Mouse (Mus musculus): ENCODE results near the gene Ppm1n.

DNA sequence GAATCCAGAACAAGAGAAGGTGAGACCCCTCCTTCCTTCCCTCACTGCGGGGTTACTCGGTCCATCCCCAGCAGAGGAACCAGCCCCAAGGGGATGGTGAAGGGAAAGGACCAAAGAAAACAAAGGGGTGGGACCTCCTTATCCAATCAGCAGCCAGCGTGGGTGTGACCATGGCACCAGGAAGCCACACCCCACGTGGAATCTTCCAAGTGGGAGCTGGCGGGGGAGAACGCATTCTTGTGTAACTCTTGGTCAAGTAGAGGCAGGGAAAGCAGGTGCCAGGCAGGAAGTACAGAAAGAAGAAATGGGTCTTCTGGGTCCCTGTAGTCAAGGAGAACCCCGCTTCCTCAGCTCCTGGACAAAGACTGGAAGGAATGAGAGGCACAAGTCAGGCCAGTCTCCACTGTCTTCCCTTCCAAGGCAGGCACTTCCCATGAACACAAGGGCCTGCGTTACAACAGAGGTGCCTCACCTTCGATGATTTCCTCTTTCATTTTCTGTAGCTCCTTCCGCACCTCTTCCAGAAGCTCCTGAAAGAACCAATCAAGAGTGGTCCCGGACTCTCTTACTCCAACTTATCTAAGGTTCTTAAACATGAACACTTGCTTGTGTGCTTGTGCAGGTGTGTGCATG is 22.4 kb downstream of the Ppm1n start:
- no peak for TF ChIP-seq CTCF (IDR thresholded peaks at IDR 0.05; ENCODE audit: low read depth)
- no peak for TF ChIP-seq EP300 (IDR thresholded peaks at IDR 0.05; ENCODE audit: low read depth)
